Mouse (Mus musculus): Measurements from ENCODE around the gene Cd44. TPM values are rescaled to one million over a fixed set of nuclear protein-coding genes. Genes with fewer than 3 reads are reported as not detected.

Cd44 gene
- total RNA-seq, 2 experiments from 2014 or later: 19.8 to 22.7 TPM

GRCm38 (mm10) chr2:102916596-102916995, 15.1 kb upstream of the Cd44 start:
- peak in 1 of 2 experiments; percentile 40 for DNase-seq

GRCm38 (mm10) chr2:102914675-102915074, 13.2 kb upstream of the Cd44 start:
- intact Hi-C loops (cut with DNase I): no loop called here
- no peak for DNase-seq

More at GRCm38 (mm10) chr2:102916596-102916995, 15.1 kb upstream of the Cd44 start:
- intact Hi-C loops (cut with DNase I): no loop called here

- intact Hi-C loops (cut with DNase I): no loop called here
- DNase-seq: no peak
Observed at GRCm38 (mm10) chr2:102913833-102914545, 12.5 kb upstream of the Cd44 start.

- no peak for DNase-seq
- intact Hi-C loops (cut with DNase I): no loop called here
Observed at GRCm38 (mm10) chr2:102912951-102913350, 11.5 kb upstream of the Cd44 start.

- DNase-seq: no peak
- intact Hi-C loops (cut with DNase I): no loop called here
Observed at GRCm38 (mm10) chr2:102912469-102912868, 11.0 kb upstream of the Cd44 start.

- no peak for DNase-seq
- intact Hi-C loops (cut with DNase I): no loop called here
Observed at GRCm38 (mm10) chr2:102909403-102909802, 7.9 kb upstream of the Cd44 start.

- DNase-seq: no peak
- intact Hi-C loops (cut with DNase I): no loop called here
Observed at GRCm38 (mm10) chr2:102905604-102906003, 4.1 kb upstream of the Cd44 start.

- no peak for DNase-seq
- intact Hi-C loops (cut with DNase I): loop anchor here (2.0 kb wide), 1 partner anchor 35 kb away; no protein-coding TSS in a partner anchor
Observed at GRCm38 (mm10) chr2:102901828-102902223, 361 bp upstream of the Cd44 start.

GRCm38 (mm10) chr2:102900230-102900721, 1.2 kb downstream of the Cd44 start:
- intact Hi-C loops (cut with DNase I): loop anchor here (2.0 kb wide), 1 partner anchor 33 kb away; no protein-coding TSS in a partner anchor

GRCm38 (mm10) chr2:102899238-102899637, 2.2 kb downstream of the Cd44 start:
- no peak for DNase-seq
- intact Hi-C loops (cut with DNase I): no loop called here

More at GRCm38 (mm10) chr2:102900230-102900721, 1.2 kb downstream of the Cd44 start:
- DNase-seq: no peak

GRCm38 (mm10) chr2:102898585-102898984, 2.9 kb downstream of the Cd44 start:
- intact Hi-C loops (cut with DNase I): no loop called here
- no peak for DNase-seq

GRCm38 (mm10) chr2:102896154-102896553, 5.3 kb downstream of the Cd44 start:
- no peak for DNase-seq
- intact Hi-C loops (cut with DNase I): no loop called here

GRCm38 (mm10) chr2:102895197-102895596, 6.3 kb downstream of the Cd44 start:
- intact Hi-C loops (cut with DNase I): no loop called here
- no peak for DNase-seq

- DNase-seq: no peak
- intact Hi-C loops (cut with DNase I): no loop called here
Observed at GRCm38 (mm10) chr2:102894785-102895184, 6.7 kb downstream of the Cd44 start.

GRCm38 (mm10) chr2:102888688-102889225, 12.7 kb downstream of the Cd44 start:
- DNase-seq: no peak
- intact Hi-C loops (cut with DNase I): no loop called here

GRCm38 (mm10) chr2:102887137-102887536, 14.3 kb downstream of the Cd44 start:
- DNase-seq: no peak
- intact Hi-C loops (cut with DNase I): no loop called here

- intact Hi-C loops (cut with DNase I): no loop called here
- DNase-seq: no peak
Observed at GRCm38 (mm10) chr2:102886306-102886935, 15.0 kb downstream of the Cd44 start.

- intact Hi-C loops (cut with DNase I): no loop called here
- peak; percentile 50 to 56 for DNase-seq
Observed at GRCm38 (mm10) chr2:102882597-102883272, 18.7 kb downstream of the Cd44 start.

GRCm38 (mm10) chr2:102882004-102882588, 19.4 kb downstream of the Cd44 start:
- intact Hi-C loops (cut with DNase I): no loop called here
- DNase-seq: peak in 1 of 2 experiments; percentile 36

- no peak for DNase-seq
- intact Hi-C loops (cut with DNase I): no loop called here
Observed at GRCm38 (mm10) chr2:102878513-102878912, 23.0 kb downstream of the Cd44 start.

GRCm38 (mm10) chr2:102877463-102877862, 24.0 kb downstream of the Cd44 start:
- intact Hi-C loops (cut with DNase I): no loop called here
- DNase-seq: no peak

Data from heart, postnatal 10 days (tissue).